Mouse (Mus musculus): Measurements from ENCODE around the gene Crip1. TPM values are rescaled to one million over a fixed set of nuclear protein-coding genes. Genes with fewer than 3 reads are reported as not detected.

The Crip1 gene
- polyA plus RNA-seq, 1 experiment from 2014 or later: 360 TPM

- 85% methylated on average over 20 of the region's 20 CpGs for WGBS
- Histone ChIP-seq H3K9me3 (replicated peaks; ENCODE audit: control insufficient read depth, low read length) (no peaks in the 10 kb centered on the region), H3K36me3 (ENCODE audit: control insufficient read depth, insufficient read depth, low read length) (peaks cover 23% of the 10 kb centered on the region), H3K4me1 (ENCODE audit: control insufficient read depth, insufficient read depth, low read length) (no peaks in the 10 kb centered on the region), H3K27ac (ENCODE audit: low read length) (no peak overlapping the region), H3K4me2 (ENCODE audit: low read depth, low read length) (no peak overlapping the region), H3K9ac (ENCODE audit: low read length) (no peak overlapping the region), H3K27me3 (ENCODE audit: control insufficient read depth, insufficient read depth, low read length) (no peaks in the 10 kb centered on the region), H3K4me3 (replicated peaks; ENCODE audit: low read length) (no peak overlapping the region)
- ATAC-seq (ENCODE audit: insufficient read depth, low FRiP score): peak; percentile 46; the same call in 1 of the 2 replicates
Measured at GRCm38 (mm10) chr12:113119516-113120410, 26.4 kb upstream of the Crip1 start.

- ATAC-seq (ENCODE audit: insufficient read depth, low FRiP score): 0 out of 2 replicates have a peak, but pooled peaks have one; percentile 37
- Histone ChIP-seq H3K4me2 (ENCODE audit: low read depth, low read length) (no peak overlapping the region), H3K36me3 (ENCODE audit: control insufficient read depth, insufficient read depth, low read length) (peaks cover 31% of the 10 kb centered on the region), H3K4me1 (ENCODE audit: control insufficient read depth, insufficient read depth, low read length) (no peaks in the 10 kb centered on the region), H3K9me3 (replicated peaks; ENCODE audit: control insufficient read depth, low read length) (no peaks in the 10 kb centered on the region), H3K27me3 (ENCODE audit: control insufficient read depth, insufficient read depth, low read length) (no peaks in the 10 kb centered on the region), H3K4me3 (replicated peaks; ENCODE audit: low read length) (no peak overlapping the region), H3K9ac (ENCODE audit: low read length) (no peak overlapping the region), H3K27ac (ENCODE audit: low read length) (no peak overlapping the region)
- WGBS: 80% methylated on average over 6 of the region's 6 CpGs
Measured at GRCm38 (mm10) chr12:113124726-113125125, 21.4 kb upstream of the Crip1 start.

- H3K36me3 ChIP-seq (ENCODE audit: control insufficient read depth, insufficient read depth, low read length): peaks cover 60% of the 10 kb centered on the region
- 96% methylated on average over 8 of the region's 8 CpGs for WGBS
- H3K4me2 ChIP-seq (ENCODE audit: low read depth, low read length): no peak overlapping the region
- no peak overlapping the region for H3K4me3 ChIP-seq (replicated peaks; ENCODE audit: low read length)
- no peak for ATAC-seq (ENCODE audit: insufficient read depth, low FRiP score)
- no peak overlapping the region for H3K27ac ChIP-seq (ENCODE audit: low read length)
- H3K9ac ChIP-seq (ENCODE audit: low read length): no peak overlapping the region
- no peaks in the 10 kb centered on the region for H3K9me3 ChIP-seq (replicated peaks; ENCODE audit: control insufficient read depth, low read length)
- H3K27me3 ChIP-seq (ENCODE audit: control insufficient read depth, insufficient read depth, low read length): no peaks in the 10 kb centered on the region
- peaks cover 10% of the 10 kb centered on the region; the same call in 1 of the 2 replicates for H3K4me1 ChIP-seq (ENCODE audit: control insufficient read depth, insufficient read depth, low read length)
Measured at GRCm38 (mm10) chr12:113130732-113131131, 15.4 kb upstream of the Crip1 start.

DNA sequence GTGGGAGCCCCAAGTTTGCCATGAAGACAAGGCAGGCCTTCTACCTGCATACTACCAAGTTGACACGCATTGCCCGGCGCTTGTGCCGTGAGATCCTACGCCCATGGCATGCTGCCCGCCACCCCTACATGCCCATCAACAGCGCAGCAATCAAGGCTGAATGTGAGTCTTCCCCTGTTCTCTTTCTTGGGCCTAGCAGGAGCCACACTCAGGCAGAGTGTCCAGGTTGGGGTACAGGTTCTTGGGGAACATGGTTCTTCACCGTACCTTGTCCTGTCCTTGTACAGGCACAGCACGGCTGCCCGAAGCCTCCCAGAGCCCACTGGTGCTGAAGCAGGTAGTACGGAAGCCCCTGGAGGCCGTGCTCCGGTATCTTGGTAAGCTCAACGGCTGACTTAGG, 14.5 kb upstream of the Crip1 start:
- Histone ChIP-seq H3K4me3 (replicated peaks; ENCODE audit: low read length) (no peak overlapping the region), H3K27me3 (ENCODE audit: control insufficient read depth, insufficient read depth, low read length) (no peaks in the 10 kb centered on the region), H3K4me2 (ENCODE audit: low read depth, low read length) (no peak overlapping the region), H3K9me3 (replicated peaks; ENCODE audit: control insufficient read depth, low read length) (no peaks in the 10 kb centered on the region), H3K9ac (ENCODE audit: low read length) (no peak overlapping the region), H3K4me1 (ENCODE audit: control insufficient read depth, insufficient read depth, low read length) (peaks cover 10% of the 10 kb centered on the region; the same call in 1 of the 2 replicates), H3K27ac (ENCODE audit: low read length) (no peak overlapping the region), H3K36me3 (ENCODE audit: control insufficient read depth, insufficient read depth, low read length) (peaks cover 63% of the 10 kb centered on the region)
- ATAC-seq (ENCODE audit: insufficient read depth, low FRiP score): no peak
- 99% methylated on average over 14 of the region's 14 CpGs for WGBS

DNA sequence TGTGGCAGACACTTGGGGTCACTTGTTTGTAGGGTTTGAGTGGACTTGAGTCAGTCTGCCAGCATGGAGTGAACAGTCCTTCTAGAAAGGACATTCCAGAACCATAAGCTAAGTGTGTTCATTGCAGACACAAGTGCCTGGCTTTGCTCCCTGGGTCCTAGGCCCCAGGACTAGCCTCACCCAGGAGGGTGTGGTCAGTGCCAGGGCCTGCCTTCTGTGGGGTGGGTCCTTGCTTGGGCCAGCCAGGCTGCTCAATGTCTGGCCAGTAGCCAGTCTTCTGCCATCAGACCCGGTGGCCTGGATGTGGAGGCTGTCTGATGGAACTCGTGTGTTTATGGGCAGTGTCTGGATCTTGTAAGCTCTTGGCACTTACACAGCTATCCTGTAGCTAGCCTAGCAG, 13.5 kb upstream of the Crip1 start:
- H3K4me2 ChIP-seq (ENCODE audit: low read depth, low read length): no peak overlapping the region
- 37% methylated on average over 2 of the region's 2 CpGs for WGBS
- peaks cover 62% of the 10 kb centered on the region for H3K36me3 ChIP-seq (ENCODE audit: control insufficient read depth, insufficient read depth, low read length)
- peak; percentile 80 for ATAC-seq (ENCODE audit: insufficient read depth, low FRiP score)
- H3K4me3 ChIP-seq (replicated peaks; ENCODE audit: low read length): no peak overlapping the region
- no peaks in the 10 kb centered on the region for H3K9me3 ChIP-seq (replicated peaks; ENCODE audit: control insufficient read depth, low read length)
- no peaks in the 10 kb centered on the region for H3K27me3 ChIP-seq (ENCODE audit: control insufficient read depth, insufficient read depth, low read length)
- H3K27ac ChIP-seq (ENCODE audit: low read length): no peak overlapping the region
- H3K4me1 ChIP-seq (ENCODE audit: control insufficient read depth, insufficient read depth, low read length): peaks cover 10% of the 10 kb centered on the region; the same call in 1 of the 2 replicates
- H3K9ac ChIP-seq (ENCODE audit: low read length): no peak overlapping the region

DNA sequence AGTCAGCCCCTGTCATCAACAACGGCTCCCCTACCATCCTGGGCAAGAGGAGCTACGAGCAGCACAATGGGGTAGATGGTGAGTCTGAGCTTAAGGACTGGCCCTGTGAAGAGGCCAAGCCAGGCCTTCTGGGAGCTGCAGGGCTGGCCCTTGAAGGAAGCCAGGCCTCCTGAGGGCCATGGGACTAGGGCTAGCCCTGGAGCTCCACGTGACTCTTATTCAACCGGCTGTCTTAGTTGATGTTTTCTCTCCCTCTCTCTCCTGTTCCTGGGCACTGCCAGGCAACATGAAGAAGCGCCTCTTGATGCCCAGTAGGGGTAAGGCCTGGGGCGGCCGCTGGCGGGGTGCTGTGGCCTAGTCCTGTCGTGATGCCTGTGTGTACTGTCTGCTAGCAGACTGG, 12.9 kb upstream of the Crip1 start:
- H3K27me3 ChIP-seq (ENCODE audit: control insufficient read depth, insufficient read depth, low read length): no peaks in the 10 kb centered on the region
- peaks cover 56% of the 10 kb centered on the region for H3K36me3 ChIP-seq (ENCODE audit: control insufficient read depth, insufficient read depth, low read length)
- WGBS: 86% methylated on average over 9 of the region's 9 CpGs
- no peak overlapping the region for H3K4me2 ChIP-seq (ENCODE audit: low read depth, low read length)
- no peak overlapping the region for H3K27ac ChIP-seq (ENCODE audit: low read length)
- H3K9me3 ChIP-seq (replicated peaks; ENCODE audit: control insufficient read depth, low read length): no peaks in the 10 kb centered on the region
- ATAC-seq (ENCODE audit: insufficient read depth, low FRiP score): no peak
- no peak overlapping the region for H3K9ac ChIP-seq (ENCODE audit: low read length)
- H3K4me3 ChIP-seq (replicated peaks; ENCODE audit: low read length): no peak overlapping the region
- peaks cover 10% of the 10 kb centered on the region; the same call in 1 of the 2 replicates for H3K4me1 ChIP-seq (ENCODE audit: control insufficient read depth, insufficient read depth, low read length)

- 68% methylated on average over 5 of the region's 5 CpGs for WGBS
- H3K4me1 ChIP-seq (ENCODE audit: control insufficient read depth, insufficient read depth, low read length): peaks cover 15% of the 10 kb centered on the region; the same call in 1 of the 2 replicates
- H3K36me3 ChIP-seq (ENCODE audit: control insufficient read depth, insufficient read depth, low read length): peaks cover 54% of the 10 kb centered on the region
- no peaks in the 10 kb centered on the region for H3K9me3 ChIP-seq (replicated peaks; ENCODE audit: control insufficient read depth, low read length)
- H3K4me3 ChIP-seq (replicated peaks; ENCODE audit: low read length): no peak overlapping the region
- no peak overlapping the region for H3K4me2 ChIP-seq (ENCODE audit: low read depth, low read length)
- 0 out of 2 replicates have a peak overlapping the region, but pooled peaks have one; percentile 2 for H3K27ac ChIP-seq (ENCODE audit: low read length)
- peak; percentile 61; the same call in 1 of the 2 replicates for ATAC-seq (ENCODE audit: insufficient read depth, low FRiP score)
- no peaks in the 10 kb centered on the region for H3K27me3 ChIP-seq (ENCODE audit: control insufficient read depth, insufficient read depth, low read length)
- H3K9ac ChIP-seq (ENCODE audit: low read length): no peak overlapping the region
Measured at GRCm38 (mm10) chr12:113133861-113134403, 12.2 kb upstream of the Crip1 start.

DNA sequence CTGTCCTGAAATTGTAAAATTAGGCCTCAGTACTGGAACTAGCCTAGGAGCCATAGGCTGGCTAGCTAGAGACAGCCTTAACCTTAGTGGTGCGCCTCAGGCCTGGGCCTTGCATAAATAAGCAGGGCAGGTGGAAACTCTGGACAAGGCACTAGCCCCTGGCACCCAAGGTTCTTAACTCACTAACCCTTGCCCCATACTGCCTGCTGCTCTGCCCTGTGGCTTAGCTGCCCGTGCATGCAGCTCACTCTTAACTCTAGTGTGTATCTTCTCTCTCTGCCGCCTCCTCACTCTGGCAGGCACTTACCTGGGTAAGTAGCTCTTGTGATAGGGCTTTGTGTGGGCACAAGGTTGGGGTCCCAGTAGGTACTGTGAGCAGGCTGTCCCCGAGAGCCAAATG, 11.6 kb upstream of the Crip1 start:
- no peak for ATAC-seq (ENCODE audit: insufficient read depth, low FRiP score)
- H3K4me2 ChIP-seq (ENCODE audit: low read depth, low read length): no peak overlapping the region
- H3K36me3 ChIP-seq (ENCODE audit: control insufficient read depth, insufficient read depth, low read length): peaks cover 48% of the 10 kb centered on the region
- WGBS: 89% methylated on average over 4 of the region's 4 CpGs
- H3K4me3 ChIP-seq (replicated peaks; ENCODE audit: low read length): no peak overlapping the region
- H3K27ac ChIP-seq (ENCODE audit: low read length): 0 out of 2 replicates have a peak overlapping the region, but pooled peaks have one; percentile 2
- H3K27me3 ChIP-seq (ENCODE audit: control insufficient read depth, insufficient read depth, low read length): no peaks in the 10 kb centered on the region
- H3K9ac ChIP-seq (ENCODE audit: low read length): 0 out of 2 replicates have a peak overlapping the region, but pooled peaks have one; percentile 2
- H3K4me1 ChIP-seq (ENCODE audit: control insufficient read depth, insufficient read depth, low read length): peaks cover 20% of the 10 kb centered on the region
- H3K9me3 ChIP-seq (replicated peaks; ENCODE audit: control insufficient read depth, low read length): no peaks in the 10 kb centered on the region

- peaks cover 41% of the 10 kb centered on the region for H3K36me3 ChIP-seq (ENCODE audit: control insufficient read depth, insufficient read depth, low read length)
Measured at GRCm38 (mm10) chr12:113135401-113135800, 10.7 kb upstream of the Crip1 start.

More at GRCm38 (mm10) chr12:113135401-113135800, 10.7 kb upstream of the Crip1 start:
- no peak for ATAC-seq (ENCODE audit: insufficient read depth, low FRiP score)
- Histone ChIP-seq H3K4me3 (replicated peaks; ENCODE audit: low read length) (no peak overlapping the region), H3K27me3 (ENCODE audit: control insufficient read depth, insufficient read depth, low read length) (no peaks in the 10 kb centered on the region), H3K4me1 (ENCODE audit: control insufficient read depth, insufficient read depth, low read length) (peaks cover 25% of the 10 kb centered on the region), H3K4me2 (ENCODE audit: low read depth, low read length) (no peak overlapping the region), H3K9ac (ENCODE audit: low read length) (no peak overlapping the region), H3K9me3 (replicated peaks; ENCODE audit: control insufficient read depth, low read length) (no peaks in the 10 kb centered on the region), H3K27ac (ENCODE audit: low read length) (no peak overlapping the region)
- WGBS: 87% methylated on average over 7 of the region's 7 CpGs
